19 mouse cellular contexts compared by ENCODE assay signal in genomic region chr8:101020088-101020487, GRCm38 (mm10).
A peak's percentile ranks its signal among the peaks of the same experiment; 100 is the strongest.
DNase-seq lines count a peak whose midpoint lies in the region; ATAC-seq and TF ChIP-seq lines count a peak whose summit lies in the region.
"Had no signal": no experiment of that assay in that cellular context is flagged by ENCODE, and none has a peak within 500 bp of the region (broad histone marks: within the 10 kb centered on the region; RNA-seq: fewer than 3 reads in every experiment).

No protein-coding gene starts in this region.

- DNase-seq in cerebellum, postnatal 10 days = peak; percentile 8 to 13
- DNase-seq in cerebellum, adult 9-10 months = no peak
- no peak for DNase-seq in frontal cortex, postnatal 25 days (ENCODE audit: low spot score in 2 of 2)
- DNase-seq in left cerebral cortex, adult 2 months (ENCODE audit: extremely low spot score in 1 of 2, low spot score in 2 of 2) = no peak
- DNase-seq in left cerebral cortex, adult 11 months (ENCODE audit: low spot score) = no peak
- peak; percentile 36 for DNase-seq in brain, adult 2 months (ENCODE audit: low read depth, low spot score)
- no peak for DNase-seq in B cell, adult 2 months
- DNase-seq: adrenal gland, postnatal 10 days; cerebellum, adult 18-20 months; cerebellum, postnatal 36 days; gastrocnemius, postnatal 36 days; heart, postnatal 4 days had no signal

- H3K27ac ChIP-seq in left cerebral cortex, adult 2 months = no peak overlapping the region
- H3K27ac ChIP-seq: embryonic facial prominence, embryonic 10.5 days; forebrain, embryonic 15.5 days; heart, embryonic 13.5 days; hindbrain, embryonic 14.5 days had no signal

- ATAC-seq in frontal cortex, adult (ENCODE audit: low TSS enrichment) = peak; percentile 64; the same call in 1 of the 2 replicates
- ATAC-seq: forebrain, embryonic 15.5 days; inflammation-experienced regulatory T-cells, adult 6 months; intestine, postnatal 0 days had no signal

- intact Hi-C loops in left cerebral cortex, adult 2 months (cut with DNase I) = no loop called here

- TF ChIP-seq CTCF in left cerebral cortex, adult 2 months (IDR thresholded peaks at IDR 0.05) = peak; percentile 34

- no peak overlapping the region for H3K4me3 ChIP-seq in left cerebral cortex, adult 2 months
- H3K4me3 ChIP-seq: embryonic facial prominence, embryonic 10.5 days; forebrain, embryonic 15.5 days; heart, embryonic 13.5 days had no signal

Comparison
In these comparisons a context has a peak if more than half of its experiments do, and no peak if none do; other contexts are left out.
1. DNase-seq: peak in cerebellum, postnatal 10 days (2 of 2) and brain, adult 2 months (single experiment); none in cerebellum, adult 9-10 months (single experiment), frontal cortex, postnatal 25 days (0 of 2), left cerebral cortex, adult 2 months (0 of 2), left cerebral cortex, adult 11 months (single experiment) and B cell, adult 2 months (0 of 2).